Mouse (Mus musculus) cerebellum, adult 2 months (tissue): ENCODE measurements around the gene Ift52.

Experiments used
- CTCF ChIP-seq: fragments of 200-500 bp; IDR thresholded peaks from 2 replicates; pipeline ENCODE4 v1.5.1; 2011; ENCODE audit warnings: low read depth, mild to moderate bottlenecking, control low read depth, low read length, moderate library complexity, borderline replicate concordance; ENCODE audit not compliant: insufficient read depth
- POLR2A ChIP-seq: fragments of 200-500 bp; IDR thresholded peaks from 2 replicates; pipeline ENCODE4 v1.6.1; 2011; ENCODE audit warnings: low read length, control low read depth, borderline replicate concordance; ENCODE audit not compliant: insufficient read depth

GRCm38 (mm10) chr2:162968357-162968756 is 48.8 kb upstream of the Ift52 start:
- TF ChIP-seq CTCF: peak; percentile 67; the same call in 1 of the 2 replicates
- no peak for TF ChIP-seq POLR2A
